Mouse (Mus musculus): ENCODE measurements around the gene Lhx4. TPM values are rescaled to one million over a fixed set of nuclear protein-coding genes. Genes with fewer than 3 reads are reported as not detected.

Lhx4 gene
- polyA plus RNA-seq, 1 experiment, result not detected

DNA sequence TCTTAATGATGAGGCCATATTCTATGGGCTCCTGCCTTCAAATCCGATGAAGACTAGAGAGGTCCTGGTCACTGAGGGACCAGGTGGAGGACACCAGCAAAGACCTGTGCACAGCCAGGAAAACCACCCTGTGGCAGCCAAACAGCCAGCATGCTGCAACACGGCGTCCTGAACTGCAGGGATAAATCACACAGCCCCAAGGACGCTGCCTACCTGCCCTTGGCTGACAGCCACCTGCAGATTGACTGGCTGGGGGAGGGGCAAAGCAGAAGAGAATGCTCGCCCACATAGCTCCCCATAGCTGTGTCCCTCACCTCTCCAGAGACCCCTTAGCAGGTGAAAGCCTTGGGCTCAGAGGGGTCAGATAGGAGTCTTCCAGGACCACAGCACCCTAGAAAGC, 31.5 kb downstream of the Lhx4 start:
- Histone ChIP-seq H3K4me3 (ENCODE audit: insufficient read depth, low read depth, low read length) (no peak overlapping the region), H3K27ac (ENCODE audit: insufficient read depth, low read depth, low read length) (no peak overlapping the region), H3K36me3 (ENCODE audit: control insufficient read depth, insufficient read depth, low read length) (no peaks in the 10 kb centered on the region), H3K4me1 (ENCODE audit: control insufficient read depth, insufficient read depth, low read length) (no peaks in the 10 kb centered on the region), H3K27me3 (replicated peaks; ENCODE audit: control insufficient read depth, insufficient read depth, low read length) (no peaks in the 10 kb centered on the region)
- no peak for DNase-seq
- WGBS, result 35% methylated on average over 5 of the region's 5 CpGs
- no peak for TF ChIP-seq POLR2A (IDR thresholded peaks at IDR 0.05; ENCODE audit: low read depth, low read length)

- WGBS, result 73% methylated on average over 3 of the region's 3 CpGs
- Histone ChIP-seq H3K36me3 (ENCODE audit: control insufficient read depth, insufficient read depth, low read length) (no peaks in the 10 kb centered on the region), H3K27ac (ENCODE audit: insufficient read depth, low read depth, low read length) (no peak overlapping the region), H3K27me3 (replicated peaks; ENCODE audit: control insufficient read depth, insufficient read depth, low read length) (no peaks in the 10 kb centered on the region), H3K4me1 (ENCODE audit: control insufficient read depth, insufficient read depth, low read length) (no peaks in the 10 kb centered on the region), H3K4me3 (ENCODE audit: insufficient read depth, low read depth, low read length) (no peak overlapping the region)
- no peak for DNase-seq
- TF ChIP-seq CTCF (conservative IDR thresholded peaks at IDR 0.05; ENCODE audit: insufficient read depth, insufficient read length, low read depth, low read length), result no peak
- no peak for TF ChIP-seq POLR2A (IDR thresholded peaks at IDR 0.05; ENCODE audit: low read depth, low read length)
Observed at GRCm38 (mm10) chr1:155718851-155719250, 32.6 kb downstream of the Lhx4 start.

GRCm38 (mm10) chr1:155717301-155717700, 34.2 kb downstream of the Lhx4 start:
- H3K36me3 ChIP-seq (ENCODE audit: control insufficient read depth, insufficient read depth, low read length), result no peaks in the 10 kb centered on the region
- TF ChIP-seq POLR2A (IDR thresholded peaks at IDR 0.05; ENCODE audit: low read depth, low read length) (no peak), CTCF (conservative IDR thresholded peaks at IDR 0.05; ENCODE audit: insufficient read depth, insufficient read length, low read depth, low read length) (no peak)
- DNase-seq, result no peak
- no peaks in the 10 kb centered on the region for H3K4me1 ChIP-seq (ENCODE audit: control insufficient read depth, insufficient read depth, low read length)
- WGBS, result 93% methylated on average over 12 of the region's 12 CpGs
- no peak overlapping the region for H3K4me3 ChIP-seq (ENCODE audit: insufficient read depth, low read depth, low read length)
- H3K27me3 ChIP-seq (replicated peaks; ENCODE audit: control insufficient read depth, insufficient read depth, low read length), result no peaks in the 10 kb centered on the region
- H3K27ac ChIP-seq (ENCODE audit: insufficient read depth, low read depth, low read length), result no peak overlapping the region

DNA sequence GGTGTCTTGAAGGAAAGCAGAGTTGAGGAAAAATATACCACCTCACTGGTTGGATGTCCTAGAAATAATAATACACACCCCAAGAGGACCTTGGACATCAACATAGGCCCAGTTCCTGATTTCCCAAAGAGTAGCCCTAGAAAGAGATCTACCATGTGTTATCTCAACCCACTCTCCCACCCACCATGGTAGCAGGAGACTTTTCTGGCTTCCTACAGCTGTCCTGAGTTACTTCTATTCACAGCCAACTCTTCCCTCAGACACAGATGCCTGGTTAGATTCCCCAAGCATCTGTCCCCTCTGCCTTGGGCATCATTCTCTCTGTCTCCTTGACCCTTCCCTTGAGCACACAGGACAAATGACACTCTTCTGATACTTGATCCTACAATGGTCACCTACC, 36.1 kb downstream of the Lhx4 start:
- TF ChIP-seq CTCF (conservative IDR thresholded peaks at IDR 0.05; ENCODE audit: insufficient read depth, insufficient read length, low read depth, low read length) (no peak), POLR2A (IDR thresholded peaks at IDR 0.05; ENCODE audit: low read depth, low read length) (no peak)
- no peaks in the 10 kb centered on the region for H3K36me3 ChIP-seq (ENCODE audit: control insufficient read depth, insufficient read depth, low read length)
- no peak overlapping the region for H3K27ac ChIP-seq (ENCODE audit: insufficient read depth, low read depth, low read length)
- H3K4me3 ChIP-seq (ENCODE audit: insufficient read depth, low read depth, low read length), result no peak overlapping the region
- no peaks in the 10 kb centered on the region for H3K4me1 ChIP-seq (ENCODE audit: control insufficient read depth, insufficient read depth, low read length)
- no peak for DNase-seq
- no peaks in the 10 kb centered on the region for H3K27me3 ChIP-seq (replicated peaks; ENCODE audit: control insufficient read depth, insufficient read depth, low read length)

DNA sequence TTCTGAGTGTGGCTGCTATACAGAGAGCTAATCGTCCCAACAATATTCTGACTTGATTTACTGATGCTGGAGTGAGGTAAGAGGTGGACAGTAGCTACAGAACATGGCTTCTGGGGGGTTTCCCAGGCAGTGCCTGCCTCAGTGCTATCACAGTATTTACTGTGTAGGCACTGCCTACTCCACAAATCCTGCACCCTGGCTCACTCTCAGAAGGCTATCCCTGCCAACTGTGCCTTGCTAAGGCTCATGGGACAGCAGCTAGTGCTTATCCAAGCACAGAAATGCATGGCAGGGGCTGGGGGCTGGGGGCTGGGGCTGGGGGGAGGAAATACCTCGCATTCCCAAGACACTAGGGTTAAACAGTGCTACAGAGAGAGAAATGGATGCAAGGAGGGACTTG, 38.2 kb downstream of the Lhx4 start:
- WGBS, result 46% methylated on average over 2 of the region's 2 CpGs
- H3K27me3 ChIP-seq (replicated peaks; ENCODE audit: control insufficient read depth, insufficient read depth, low read length), result no peaks in the 10 kb centered on the region
- TF ChIP-seq CTCF (conservative IDR thresholded peaks at IDR 0.05; ENCODE audit: insufficient read depth, insufficient read length, low read depth, low read length) (no peak), POLR2A (IDR thresholded peaks at IDR 0.05; ENCODE audit: low read depth, low read length) (no peak)
- H3K4me1 ChIP-seq (ENCODE audit: control insufficient read depth, insufficient read depth, low read length), result no peaks in the 10 kb centered on the region
- no peak for DNase-seq
- no peaks in the 10 kb centered on the region for H3K36me3 ChIP-seq (ENCODE audit: control insufficient read depth, insufficient read depth, low read length)
- no peak overlapping the region for H3K27ac ChIP-seq (ENCODE audit: insufficient read depth, low read depth, low read length)
- H3K4me3 ChIP-seq (ENCODE audit: insufficient read depth, low read depth, low read length), result no peak overlapping the region

- H3K4me3 ChIP-seq (ENCODE audit: insufficient read depth, low read depth, low read length), result no peak overlapping the region
- no peak for DNase-seq
- WGBS, result 59% methylated on average over 5 of the region's 5 CpGs
- H3K4me1 ChIP-seq (ENCODE audit: control insufficient read depth, insufficient read depth, low read length), result no peaks in the 10 kb centered on the region
- no peak overlapping the region for H3K27ac ChIP-seq (ENCODE audit: insufficient read depth, low read depth, low read length)
- H3K36me3 ChIP-seq (ENCODE audit: control insufficient read depth, insufficient read depth, low read length), result no peaks in the 10 kb centered on the region
- H3K27me3 ChIP-seq (replicated peaks; ENCODE audit: control insufficient read depth, insufficient read depth, low read length), result no peaks in the 10 kb centered on the region
- TF ChIP-seq CTCF (conservative IDR thresholded peaks at IDR 0.05; ENCODE audit: insufficient read depth, insufficient read length, low read depth, low read length), result no peak
- no peak for TF ChIP-seq POLR2A (IDR thresholded peaks at IDR 0.05; ENCODE audit: low read depth, low read length)
Observed at GRCm38 (mm10) chr1:155704182-155704581, 47.3 kb downstream of the Lhx4 start.

GRCm38 (mm10) chr1:155703191-155703680, 48.2 kb downstream of the Lhx4 start:
- 90% methylated on average over 5 of the region's 5 CpGs for WGBS

DNA sequence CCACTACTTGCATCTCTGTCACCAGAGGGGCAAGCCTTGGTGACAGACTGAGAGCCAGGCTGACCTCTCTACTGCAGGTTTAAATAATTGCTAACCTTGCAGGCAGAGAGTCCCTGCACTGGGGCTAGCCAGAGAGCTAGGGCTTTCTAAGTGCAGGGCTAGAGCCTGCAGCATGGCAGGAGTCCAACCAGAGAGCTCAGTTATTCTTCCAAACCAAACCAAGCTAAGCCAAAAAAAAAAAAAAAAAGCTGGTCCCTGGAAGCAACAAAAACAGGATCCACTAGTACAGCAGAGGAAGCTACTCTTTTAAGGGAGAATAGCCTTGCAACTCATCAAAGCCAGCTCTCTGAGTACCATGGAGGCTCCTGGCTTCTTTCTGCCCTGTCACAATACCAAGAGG, 50.6 kb downstream of the Lhx4 start:
- TF ChIP-seq CTCF (conservative IDR thresholded peaks at IDR 0.05; ENCODE audit: insufficient read depth, insufficient read length, low read depth, low read length), result no peak
- no peak for TF ChIP-seq POLR2A (IDR thresholded peaks at IDR 0.05; ENCODE audit: low read depth, low read length)
- peak; percentile 4 for DNase-seq
- H3K36me3 ChIP-seq (ENCODE audit: control insufficient read depth, insufficient read depth, low read length), result no peaks in the 10 kb centered on the region
- H3K27me3 ChIP-seq (replicated peaks; ENCODE audit: control insufficient read depth, insufficient read depth, low read length), result no peaks in the 10 kb centered on the region
- H3K27ac ChIP-seq (ENCODE audit: insufficient read depth, low read depth, low read length), result no peak overlapping the region
- no peak overlapping the region for H3K4me3 ChIP-seq (ENCODE audit: insufficient read depth, low read depth, low read length)
- no peaks in the 10 kb centered on the region; the same call in 1 of the 2 replicates for H3K4me1 ChIP-seq (ENCODE audit: control insufficient read depth, insufficient read depth, low read length)

More at GRCm38 (mm10) chr1:155703191-155703680, 48.2 kb downstream of the Lhx4 start:
- no peak for DNase-seq
- H3K36me3 ChIP-seq (ENCODE audit: control insufficient read depth, insufficient read depth, low read length), result no peaks in the 10 kb centered on the region
- H3K27ac ChIP-seq (ENCODE audit: insufficient read depth, low read depth, low read length), result no peak overlapping the region
- no peaks in the 10 kb centered on the region for H3K27me3 ChIP-seq (replicated peaks; ENCODE audit: control insufficient read depth, insufficient read depth, low read length)
- H3K4me3 ChIP-seq (ENCODE audit: insufficient read depth, low read depth, low read length), result no peak overlapping the region
- no peaks in the 10 kb centered on the region; the same call in 1 of the 2 replicates for H3K4me1 ChIP-seq (ENCODE audit: control insufficient read depth, insufficient read depth, low read length)
- no peak for TF ChIP-seq CTCF (conservative IDR thresholded peaks at IDR 0.05; ENCODE audit: insufficient read depth, insufficient read length, low read depth, low read length)
- TF ChIP-seq POLR2A (IDR thresholded peaks at IDR 0.05; ENCODE audit: low read depth, low read length), result no peak

Data from kidney, adult 2 months (tissue).